Mouse (Mus musculus) left cerebral cortex, postnatal 14 days (tissue): ENCODE results near the gene 4930568D16Rik. TPM values are rescaled to one million over a fixed set of nuclear protein-coding genes. Genes with fewer than 3 reads are reported as not detected.

Experiments used
- DNase-seq, 2 experiments: peaks; one replicate each; pipeline ENCODE4 v3.0.0; 2021 to 2022; ENCODE audit warnings: low spot score in 2 of 2, mixed read lengths in 1 of 2
- intact Hi-C: fragments of 180-260 bp; cut with DNase I; formaldehyde crosslinking; loops from one replicate; pipeline ENCODE4 v1.15.1; 2025
- long read RNA-seq, 2 experiments: library from polyadenylated mRNA; stranded (forward); transcript quantifications; one replicate each; pipeline ENCODE4 v2.0.0; 2021
- total RNA-seq, 2 experiments: library from RNA; stranded (reverse); gene quantifications; 2 replicates each; pipeline ENCODE4 v1.2.3; 2021

The 4930568D16Rik gene
- not detected for total RNA-seq
- long read RNA-seq, experiment 1 = 0 reads
- long read RNA-seq, experiment 2 = 0 reads

GRCm38 (mm10) chr2:35367629-35368028 is at the start of gene 4930568D16Rik:
Gene 4930568D16Rik (minus strand): TSS chr2:35367729.
- no peak for DNase-seq
- intact Hi-C loops = no loop called here

- intact Hi-C loops = no loop called here
- DNase-seq = no peak
Measured at GRCm38 (mm10) chr2:35417231-35417630, 49.7 kb upstream of the 4930568D16Rik start.

- no peak for DNase-seq
- intact Hi-C loops = no loop called here
Measured at GRCm38 (mm10) chr2:35416473-35416872, 48.9 kb upstream of the 4930568D16Rik start.

GRCm38 (mm10) chr2:35412810-35413209 is 45.3 kb upstream of the 4930568D16Rik start:
- intact Hi-C loops = no loop called here

GRCm38 (mm10) chr2:35412246-35412645 is 44.7 kb upstream of the 4930568D16Rik start:
- no peak for DNase-seq
- intact Hi-C loops = no loop called here

More at GRCm38 (mm10) chr2:35412810-35413209, 45.3 kb upstream of the 4930568D16Rik start:
- DNase-seq = no peak

- DNase-seq = no peak
- intact Hi-C loops = no loop called here
Measured at GRCm38 (mm10) chr2:35411640-35412190, 44.2 kb upstream of the 4930568D16Rik start.

- DNase-seq = no peak
- intact Hi-C loops = no loop called here
Measured at GRCm38 (mm10) chr2:35409466-35409865, 41.9 kb upstream of the 4930568D16Rik start.

- intact Hi-C loops = no loop called here
- DNase-seq = no peak
Measured at GRCm38 (mm10) chr2:35408409-35409110, 41.0 kb upstream of the 4930568D16Rik start.

GRCm38 (mm10) chr2:35407878-35408277 is 40.3 kb upstream of the 4930568D16Rik start:
- intact Hi-C loops = no loop called here
- DNase-seq = no peak

- intact Hi-C loops = no loop called here
- DNase-seq = no peak
Measured at GRCm38 (mm10) chr2:35407266-35407665, 39.7 kb upstream of the 4930568D16Rik start.

- DNase-seq = no peak
- intact Hi-C loops = no loop called here
Measured at GRCm38 (mm10) chr2:35406611-35407010, 39.1 kb upstream of the 4930568D16Rik start.

GRCm38 (mm10) chr2:35402391-35402790 is 34.9 kb upstream of the 4930568D16Rik start:
- intact Hi-C loops = no loop called here
- DNase-seq = no peak

GRCm38 (mm10) chr2:35400739-35401138 is 33.2 kb upstream of the 4930568D16Rik start:
- no peak for DNase-seq

GRCm38 (mm10) chr2:35398184-35398828 is 30.8 kb upstream of the 4930568D16Rik start:
- no peak for DNase-seq
- intact Hi-C loops = loop anchor here (2.0 kb wide), 1 partner anchor 100 kb away; no protein-coding TSS in a partner anchor

More at GRCm38 (mm10) chr2:35400739-35401138, 33.2 kb upstream of the 4930568D16Rik start:
- intact Hi-C loops = no loop called here

- intact Hi-C loops = loop anchor here (2.0 kb wide), 2 partner anchors 99 to 109 kb away; no protein-coding TSS in a partner anchor
- peak; percentile 81 to 83 for DNase-seq
Measured at GRCm38 (mm10) chr2:35397590-35398173, 30.2 kb upstream of the 4930568D16Rik start.

GRCm38 (mm10) chr2:35397096-35397495 is 29.6 kb upstream of the 4930568D16Rik start, which contains the start of gene 4930402F06Rik:
Gene 4930402F06Rik (minus strand): TSS chr2:35397175.
- intact Hi-C loops = loop anchor here (2.0 kb wide), 1 partner anchor 108 kb away; no protein-coding TSS in a partner anchor
- peak; percentile 44 to 51 for DNase-seq

- no peak for DNase-seq
- intact Hi-C loops = no loop called here
Measured at GRCm38 (mm10) chr2:35385441-35385871, 17.9 kb upstream of the 4930568D16Rik start.

- DNase-seq = no peak
- intact Hi-C loops = no loop called here
Measured at GRCm38 (mm10) chr2:35379306-35379705, 11.8 kb upstream of the 4930568D16Rik start.

- no peak for DNase-seq
- intact Hi-C loops = no loop called here
Measured at GRCm38 (mm10) chr2:35377600-35377999, 10.1 kb upstream of the 4930568D16Rik start.

GRCm38 (mm10) chr2:35373003-35373402 is 5.5 kb upstream of the 4930568D16Rik start:
- DNase-seq = peak; percentile 28 to 46
- intact Hi-C loops = no loop called here
